Mouse (Mus musculus): ENCODE data around the gene Plekha4. TPM values are rescaled to one million over a fixed set of nuclear protein-coding genes. Genes with fewer than 3 reads are reported as not detected.

The Plekha4 gene
- polyA plus RNA-seq (2015; fragmentation: Illumina TruSeq; extraction: RNeasy Lipid Tissue Mini Kit (QIAGEN cat#74804); ENCODE audit: low read depth, low replicate concordance) = 2.7 TPM

GRCm38 (mm10) chr7:45525809-45526473, at the start of gene Plekha4, which contains the start of gene Ppp1r15a:
TSS of gene Plekha4 (plus strand) at chr7:45526330.
TSS of gene Ppp1r15a (minus strand) at chr7:45526268.

GRCm38 (mm10) chr7:45481374-45481927, 44.7 kb upstream of the Plekha4 start, which contains the start of gene Tulp2:
TSS of gene Tulp2 (plus strand) at chr7:45481877.

GRCm38 (mm10) chr7:45486761-45487415, 39.2 kb upstream of the Plekha4 start, which contains the start of gene Gm45808:
TSS of gene Gm45808 (minus strand) at chr7:45486811.

DNA sequence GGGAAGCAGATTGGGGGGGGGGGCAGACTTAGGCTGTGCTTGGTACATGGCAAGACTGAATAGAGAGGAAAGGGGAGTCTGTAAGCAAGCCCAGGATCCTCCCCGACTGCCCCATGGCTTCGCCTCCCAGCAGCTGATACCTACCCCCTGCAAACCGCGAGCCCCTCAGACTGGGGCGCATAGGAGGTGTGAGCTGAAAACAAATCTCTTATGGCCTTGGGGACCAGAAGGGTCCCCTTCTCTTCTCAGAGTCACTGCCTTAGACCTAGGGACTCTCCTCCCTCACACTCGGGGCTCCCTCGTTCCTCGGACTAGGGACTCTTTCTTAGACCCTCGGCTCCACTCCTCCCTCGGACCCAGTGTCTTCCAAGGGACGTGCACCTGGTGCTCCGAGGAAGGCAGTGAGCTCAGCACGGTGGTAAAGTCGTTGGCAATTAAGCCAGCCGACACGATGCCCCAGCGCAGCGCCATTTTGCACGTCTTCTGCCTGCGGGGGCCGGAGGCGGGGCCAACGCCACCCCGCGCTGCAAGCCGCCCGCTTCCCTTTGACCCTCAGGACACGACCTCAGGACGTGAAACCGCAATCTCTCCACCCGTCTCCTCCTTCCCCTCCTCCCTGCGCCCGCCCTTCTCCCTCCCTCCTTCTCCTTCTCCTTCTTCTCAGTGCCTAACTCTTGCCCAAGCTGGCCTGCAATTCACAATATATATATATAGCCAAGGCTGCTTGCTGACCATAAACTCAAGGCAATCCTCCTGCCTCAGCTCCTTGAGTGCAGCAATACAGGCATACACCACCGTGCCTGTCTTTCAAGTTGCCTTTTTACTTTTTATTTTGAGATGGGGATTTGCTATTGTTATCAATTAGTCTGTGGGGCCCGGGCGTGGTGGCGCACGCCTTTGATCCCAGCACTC, 37.6 kb upstream of the Plekha4 start, which contains the start of gene Dhdh:
Gene Dhdh (minus strand): TSS at position 513 of the 912 bp plus-strand sequence.

DNA sequence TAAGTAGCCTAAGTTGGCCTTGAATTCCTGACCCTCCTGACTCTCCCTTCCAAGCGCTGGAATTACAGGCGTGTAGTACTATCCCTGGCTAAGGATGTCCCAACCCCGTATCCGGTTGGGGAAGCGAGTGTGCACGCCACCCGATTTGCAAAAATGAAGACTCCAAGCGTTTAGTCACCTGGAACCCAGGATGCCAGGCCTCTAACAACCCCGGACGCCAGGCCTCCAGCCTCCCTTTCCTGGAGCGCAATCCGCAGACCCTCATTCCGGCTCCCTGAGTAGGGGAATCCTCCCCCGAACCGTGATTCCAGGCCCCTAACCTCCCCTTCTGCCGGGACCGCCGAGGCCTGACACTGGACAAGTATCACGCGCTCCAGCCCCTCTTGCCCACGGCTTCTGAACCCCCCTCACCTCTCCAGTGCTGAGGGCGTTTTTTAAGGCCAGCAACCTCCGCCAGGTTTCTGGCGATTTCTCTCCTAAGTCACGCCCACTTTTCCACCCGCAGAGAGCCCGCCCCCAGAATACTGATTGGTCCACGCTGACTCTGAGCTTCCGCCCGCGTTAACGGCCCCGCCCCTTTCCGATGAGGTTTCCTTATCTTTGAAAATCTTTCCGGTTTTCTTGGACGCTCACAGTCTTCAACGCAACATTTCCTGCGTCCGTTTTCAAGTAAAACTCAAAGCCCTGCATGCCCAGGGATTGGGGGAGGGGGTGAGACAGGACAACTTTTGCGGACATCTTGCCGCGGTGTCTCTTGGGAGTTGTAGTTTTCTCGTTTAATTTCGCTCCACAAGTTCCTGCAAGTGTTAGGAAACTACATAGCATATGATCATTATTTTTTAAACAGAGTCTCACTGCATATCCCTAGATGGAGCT, 16.0 kb upstream of the Plekha4 start, which contains the start of gene Nucb1:
Gene Nucb1 (minus strand): TSS at position 495 of the 876 bp plus-strand sequence.

GRCm38 (mm10) chr7:45554744-45555143, 28.6 kb downstream of the Plekha4 start, which contains the start of gene Hsd17b14:
TSS of gene Hsd17b14 (plus strand) at chr7:45554893.

DNA sequence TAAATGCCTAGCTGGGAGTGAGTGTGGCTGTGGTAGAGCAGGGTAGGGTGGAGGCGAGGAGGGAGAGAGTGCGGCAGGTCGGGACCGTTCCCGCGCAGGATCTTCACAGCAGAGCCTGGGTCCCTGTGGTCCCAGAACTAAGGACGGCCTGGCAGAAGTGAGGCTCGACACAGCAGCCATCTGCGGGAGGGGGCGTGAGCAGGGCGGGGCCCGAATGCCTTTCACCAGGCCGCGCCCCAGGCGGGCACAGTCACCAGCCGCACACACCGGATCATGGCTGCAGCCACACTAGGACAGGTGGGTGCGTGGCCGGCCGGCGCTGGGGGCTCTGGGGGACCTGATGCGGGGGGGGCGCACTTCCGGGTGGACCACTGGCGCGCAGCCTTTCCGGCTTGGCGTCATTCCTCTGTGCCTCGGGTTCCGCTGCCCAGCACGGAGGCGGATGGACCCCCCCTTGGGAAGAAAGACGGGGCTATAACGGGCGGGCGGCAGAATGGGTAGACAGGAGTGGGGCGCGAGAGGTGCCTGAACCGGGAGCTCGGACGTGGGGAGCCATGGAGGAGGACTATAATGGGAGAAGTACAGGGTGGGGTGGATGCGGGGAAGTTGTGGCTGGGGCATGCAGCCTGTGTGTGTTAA, 44.1 kb downstream of the Plekha4 start, which contains the start of gene Bcat2:
Gene Bcat2 (plus strand): TSS at position 51 of the 639 bp plus-strand sequence.

Other genes with a start within 250 kb of the Plekha4 start
- not detected for gene Slc6a21, start 248.8 kb upstream of the Plekha4 start, polyA plus RNA-seq (2015; fragmentation: Illumina TruSeq; extraction: RNeasy Lipid Tissue Mini Kit (QIAGEN cat#74804); ENCODE audit: low read depth, low replicate concordance)
- 19.6 TPM for gene Trpm4, start 192.6 kb upstream of the Plekha4 start, polyA plus RNA-seq (2015; fragmentation: Illumina TruSeq; extraction: RNeasy Lipid Tissue Mini Kit (QIAGEN cat#74804); ENCODE audit: low read depth, low replicate concordance)
- 0.54 TPM for gene Hrc, start 191.0 kb upstream of the Plekha4 start, polyA plus RNA-seq (2015; fragmentation: Illumina TruSeq; extraction: RNeasy Lipid Tissue Mini Kit (QIAGEN cat#74804); ENCODE audit: low read depth, low replicate concordance)
- gene Ppfia3, start 159.3 kb upstream of the Plekha4 start, polyA plus RNA-seq (2015; fragmentation: Illumina TruSeq; extraction: RNeasy Lipid Tissue Mini Kit (QIAGEN cat#74804); ENCODE audit: low read depth, low replicate concordance) = 84.5 TPM
- 167 TPM for gene Lin7b, start 155.7 kb upstream of the Plekha4 start, polyA plus RNA-seq (2015; fragmentation: Illumina TruSeq; extraction: RNeasy Lipid Tissue Mini Kit (QIAGEN cat#74804); ENCODE audit: low read depth, low replicate concordance)
- 309 TPM for gene Snrnp70, start 130.6 kb upstream of the Plekha4 start, polyA plus RNA-seq (2015; fragmentation: Illumina TruSeq; extraction: RNeasy Lipid Tissue Mini Kit (QIAGEN cat#74804); ENCODE audit: low read depth, low replicate concordance)
- not detected for gene Kcna7, start 120.7 kb upstream of the Plekha4 start, polyA plus RNA-seq (2015; fragmentation: Illumina TruSeq; extraction: RNeasy Lipid Tissue Mini Kit (QIAGEN cat#74804); ENCODE audit: low read depth, low replicate concordance)
- gene Ntf5, start 112.6 kb upstream of the Plekha4 start, polyA plus RNA-seq (2015; fragmentation: Illumina TruSeq; extraction: RNeasy Lipid Tissue Mini Kit (QIAGEN cat#74804); ENCODE audit: low read depth, low replicate concordance) = not detected
- gene Lhb, start 105.5 kb upstream of the Plekha4 start, polyA plus RNA-seq (2015; fragmentation: Illumina TruSeq; extraction: RNeasy Lipid Tissue Mini Kit (QIAGEN cat#74804); ENCODE audit: low read depth, low replicate concordance) = not detected
- gene Gys1, start 91.5 kb upstream of the Plekha4 start, polyA plus RNA-seq (2015; fragmentation: Illumina TruSeq; extraction: RNeasy Lipid Tissue Mini Kit (QIAGEN cat#74804); ENCODE audit: low read depth, low replicate concordance) = 14.8 TPM
- 40.3 TPM for gene Ruvbl2, start 88.2 kb upstream of the Plekha4 start, polyA plus RNA-seq (2015; fragmentation: Illumina TruSeq; extraction: RNeasy Lipid Tissue Mini Kit (QIAGEN cat#74804); ENCODE audit: low read depth, low replicate concordance)
- 586 TPM for gene Ftl1, start 66.4 kb upstream of the Plekha4 start, polyA plus RNA-seq (2015; fragmentation: Illumina TruSeq; extraction: RNeasy Lipid Tissue Mini Kit (QIAGEN cat#74804); ENCODE audit: low read depth, low replicate concordance)
- 77.2 TPM for gene Bax, start 59.4 kb upstream of the Plekha4 start, polyA plus RNA-seq (2015; fragmentation: Illumina TruSeq; extraction: RNeasy Lipid Tissue Mini Kit (QIAGEN cat#74804); ENCODE audit: low read depth, low replicate concordance)
- 0.27 TPM for gene Tulp2, start 44.5 kb upstream of the Plekha4 start, polyA plus RNA-seq (2015; fragmentation: Illumina TruSeq; extraction: RNeasy Lipid Tissue Mini Kit (QIAGEN cat#74804); ENCODE audit: low read depth, low replicate concordance)
- gene Gm45808, start 39.5 kb upstream of the Plekha4 start, polyA plus RNA-seq (2015; fragmentation: Illumina TruSeq; extraction: RNeasy Lipid Tissue Mini Kit (QIAGEN cat#74804); ENCODE audit: low read depth, low replicate concordance) = not detected
- 6.1 TPM for gene Dhdh, start 37.5 kb upstream of the Plekha4 start, polyA plus RNA-seq (2015; fragmentation: Illumina TruSeq; extraction: RNeasy Lipid Tissue Mini Kit (QIAGEN cat#74804); ENCODE audit: low read depth, low replicate concordance)
- gene Nucb1, start 15.9 kb upstream of the Plekha4 start, polyA plus RNA-seq (2015; fragmentation: Illumina TruSeq; extraction: RNeasy Lipid Tissue Mini Kit (QIAGEN cat#74804); ENCODE audit: low read depth, low replicate concordance) = 90.0 TPM
- 17.3 TPM for gene Ppp1r15a, start 62 bp upstream of the Plekha4 start, polyA plus RNA-seq (2015; fragmentation: Illumina TruSeq; extraction: RNeasy Lipid Tissue Mini Kit (QIAGEN cat#74804); ENCODE audit: low read depth, low replicate concordance)
- gene Hsd17b14, start 28.6 kb downstream of the Plekha4 start, polyA plus RNA-seq (2015; fragmentation: Illumina TruSeq; extraction: RNeasy Lipid Tissue Mini Kit (QIAGEN cat#74804); ENCODE audit: low read depth, low replicate concordance) = not detected
- gene Bcat2, start 43.8 kb downstream of the Plekha4 start, polyA plus RNA-seq (2015; fragmentation: Illumina TruSeq; extraction: RNeasy Lipid Tissue Mini Kit (QIAGEN cat#74804); ENCODE audit: low read depth, low replicate concordance) = 17.1 TPM
- not detected for gene Fgf21, start 89.2 kb downstream of the Plekha4 start, polyA plus RNA-seq (2015; fragmentation: Illumina TruSeq; extraction: RNeasy Lipid Tissue Mini Kit (QIAGEN cat#74804); ENCODE audit: low read depth, low replicate concordance)
- gene Fut1, start 91.0 kb downstream of the Plekha4 start, polyA plus RNA-seq (2015; fragmentation: Illumina TruSeq; extraction: RNeasy Lipid Tissue Mini Kit (QIAGEN cat#74804); ENCODE audit: low read depth, low replicate concordance) = not detected
- gene Izumo1, start 95.5 kb downstream of the Plekha4 start, polyA plus RNA-seq (2015; fragmentation: Illumina TruSeq; extraction: RNeasy Lipid Tissue Mini Kit (QIAGEN cat#74804); ENCODE audit: low read depth, low replicate concordance) = not detected
- 4.0 TPM for gene Rasip1, start 101.2 kb downstream of the Plekha4 start, polyA plus RNA-seq (2015; fragmentation: Illumina TruSeq; extraction: RNeasy Lipid Tissue Mini Kit (QIAGEN cat#74804); ENCODE audit: low read depth, low replicate concordance)
- gene Mamstr, start 113.6 kb downstream of the Plekha4 start, polyA plus RNA-seq (2015; fragmentation: Illumina TruSeq; extraction: RNeasy Lipid Tissue Mini Kit (QIAGEN cat#74804); ENCODE audit: low read depth, low replicate concordance) = 4.0 TPM
- 0.31 TPM for gene Fut2, start 140.1 kb downstream of the Plekha4 start, polyA plus RNA-seq (2015; fragmentation: Illumina TruSeq; extraction: RNeasy Lipid Tissue Mini Kit (QIAGEN cat#74804); ENCODE audit: low read depth, low replicate concordance)
- gene Ntn5, start 157.7 kb downstream of the Plekha4 start, polyA plus RNA-seq (2015; fragmentation: Illumina TruSeq; extraction: RNeasy Lipid Tissue Mini Kit (QIAGEN cat#74804); ENCODE audit: low read depth, low replicate concordance) = 5.4 TPM
- gene Sec1, start 168.1 kb downstream of the Plekha4 start, polyA plus RNA-seq (2015; fragmentation: Illumina TruSeq; extraction: RNeasy Lipid Tissue Mini Kit (QIAGEN cat#74804); ENCODE audit: low read depth, low replicate concordance) = 1.1 TPM
- gene Car11, start 173.5 kb downstream of the Plekha4 start, polyA plus RNA-seq (2015; fragmentation: Illumina TruSeq; extraction: RNeasy Lipid Tissue Mini Kit (QIAGEN cat#74804); ENCODE audit: low read depth, low replicate concordance) = 234 TPM
- gene Dbp, start 178.8 kb downstream of the Plekha4 start, polyA plus RNA-seq (2015; fragmentation: Illumina TruSeq; extraction: RNeasy Lipid Tissue Mini Kit (QIAGEN cat#74804); ENCODE audit: low read depth, low replicate concordance) = 80.7 TPM
- gene Rpl18, start 189.1 kb downstream of the Plekha4 start, polyA plus RNA-seq (2015; fragmentation: Illumina TruSeq; extraction: RNeasy Lipid Tissue Mini Kit (QIAGEN cat#74804); ENCODE audit: low read depth, low replicate concordance) = 458 TPM
- 18.2 TPM for gene Sphk2, start 191.7 kb downstream of the Plekha4 start, polyA plus RNA-seq (2015; fragmentation: Illumina TruSeq; extraction: RNeasy Lipid Tissue Mini Kit (QIAGEN cat#74804); ENCODE audit: low read depth, low replicate concordance)
- gene Fam83e, start 194.9 kb downstream of the Plekha4 start, polyA plus RNA-seq (2015; fragmentation: Illumina TruSeq; extraction: RNeasy Lipid Tissue Mini Kit (QIAGEN cat#74804); ENCODE audit: low read depth, low replicate concordance) = not detected
- gene Spaca4, start 199.5 kb downstream of the Plekha4 start, polyA plus RNA-seq (2015; fragmentation: Illumina TruSeq; extraction: RNeasy Lipid Tissue Mini Kit (QIAGEN cat#74804); ENCODE audit: low read depth, low replicate concordance) = not detected